Mouse (Mus musculus): Measurements from ENCODE around the gene Zeb2. TPM values are rescaled to one million over a fixed set of nuclear protein-coding genes. Genes with fewer than 3 reads are reported as not detected.
A peak's percentile ranks its signal among the peaks of the same experiment; 100 is the strongest.

Gene Zeb2
- polyA plus RNA-seq, 1 experiment: 10.8 TPM

- Histone ChIP-seq H3K4me3 (peak overlapping the region; percentile 87), H3K4me2 (ENCODE audit: low read depth) (peak overlapping the region; percentile 80), H3K36me3 (ENCODE audit: control insufficient read depth, insufficient read depth) (no peaks in the 10 kb centered on the region), H3K27me3 (ENCODE audit: control insufficient read depth, insufficient read depth, insufficient read length) (no peaks in the 10 kb centered on the region), H3K79me2 (ENCODE audit: control insufficient read depth, insufficient read depth) (peaks cover 82% of the 10 kb centered on the region), H3ac (ENCODE audit: control insufficient read depth, insufficient read length) (peak overlapping the region; percentile 99)
- TF ChIP-seq USF1 (IDR thresholded peaks at IDR 0.05; ENCODE audit: low read depth): no peak
- TF ChIP-seq POLR2AphosphoS2 (IDR thresholded peaks at IDR 0.05; ENCODE audit: insufficient read length, low read depth): no peak
- no peak for TF ChIP-seq TCF12 (IDR thresholded peaks at IDR 0.05; ENCODE audit: insufficient read depth, poor library complexity, severe bottlenecking)
- TF ChIP-seq SRF (IDR thresholded peaks at IDR 0.05; ENCODE audit: control insufficient read depth, insufficient read length, low read depth): no peak
- TF ChIP-seq REST (IDR thresholded peaks at IDR 0.05; ENCODE audit: insufficient read depth, insufficient read length): no peak
- TF ChIP-seq POLR2A (IDR thresholded peaks at IDR 0.05; ENCODE audit: insufficient read length, low read depth): no peak
- TF ChIP-seq TCF3 (IDR thresholded peaks at IDR 0.05; ENCODE audit: insufficient read length, low read depth): no peak
Observed at GRCm38 (mm10) chr2:45108521-45109091, 8.6 kb downstream of the Zeb2 start.

DNA sequence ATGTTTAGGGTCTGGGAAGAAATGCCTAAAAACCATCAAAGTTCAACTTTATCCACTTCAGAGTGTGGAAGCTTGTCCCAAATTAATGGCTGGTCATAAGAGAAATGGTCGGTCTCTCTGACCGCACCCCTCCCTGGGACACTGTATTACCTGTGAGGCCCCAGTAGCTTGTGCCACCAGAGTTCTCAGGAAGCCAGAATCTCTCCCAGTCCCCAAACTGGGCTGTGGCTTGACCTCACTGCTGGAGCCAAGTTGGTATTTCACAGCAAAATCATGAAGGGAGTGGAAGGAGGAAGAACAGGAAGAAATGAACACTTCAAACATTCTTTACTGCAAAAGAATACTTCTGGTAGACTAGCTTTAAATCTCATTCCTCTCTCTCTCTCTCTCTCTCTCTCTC lies 9.6 kb downstream of the Zeb2 start:
- Histone ChIP-seq H3K27me3 (ENCODE audit: control insufficient read depth, insufficient read depth, insufficient read length) (no peaks in the 10 kb centered on the region), H3K79me2 (ENCODE audit: control insufficient read depth, insufficient read depth) (peaks cover 90% of the 10 kb centered on the region), H3K4me2 (ENCODE audit: low read depth) (peak overlapping the region; percentile 80), H3K4me3 (peak overlapping the region; percentile 87), H3ac (ENCODE audit: control insufficient read depth, insufficient read length) (no peak overlapping the region), H3K36me3 (ENCODE audit: control insufficient read depth, insufficient read depth) (no peaks in the 10 kb centered on the region)
- no peak for TF ChIP-seq MYOG (IDR thresholded peaks at IDR 0.05; ENCODE audit: control insufficient read depth in 1 of 3, insufficient read depth in 1 of 3, insufficient read length in 2 of 3, low read depth in 2 of 3)
- no peak for TF ChIP-seq USF1 (IDR thresholded peaks at IDR 0.05; ENCODE audit: low read depth)
- TF ChIP-seq MYOD1 (IDR thresholded peaks at IDR 0.05; ENCODE audit: control insufficient read depth in 1 of 3, insufficient read length in 2 of 3, low read depth in 2 of 3): no peak
- no peak for TF ChIP-seq TCF3 (IDR thresholded peaks at IDR 0.05; ENCODE audit: insufficient read length, low read depth)
- TF ChIP-seq SRF (IDR thresholded peaks at IDR 0.05; ENCODE audit: control insufficient read depth, insufficient read length, low read depth): no peak
- no peak for TF ChIP-seq TCF12 (IDR thresholded peaks at IDR 0.05; ENCODE audit: insufficient read depth, poor library complexity, severe bottlenecking)
- no peak for TF ChIP-seq MAX (IDR thresholded peaks at IDR 0.05; ENCODE audit: low read depth)
- no peak for TF ChIP-seq CEBPB (IDR thresholded peaks at IDR 0.05; ENCODE audit: insufficient read depth, poor library complexity, severe bottlenecking)
- TF ChIP-seq POLR2A (IDR thresholded peaks at IDR 0.05; ENCODE audit: insufficient read length, low read depth): no peak
- TF ChIP-seq REST (IDR thresholded peaks at IDR 0.05; ENCODE audit: insufficient read depth, insufficient read length): no peak

- H3ac ChIP-seq (ENCODE audit: control insufficient read depth, insufficient read length): no peak overlapping the region
- peak overlapping the region; percentile 80 for H3K4me2 ChIP-seq (ENCODE audit: low read depth)
- H3K4me3 ChIP-seq: peak overlapping the region; percentile 87
- H3K79me2 ChIP-seq (ENCODE audit: control insufficient read depth, insufficient read depth): peaks cover 90% of the 10 kb centered on the region
- no peak for TF ChIP-seq MAX (IDR thresholded peaks at IDR 0.05; ENCODE audit: low read depth)
- TF ChIP-seq TCF12 (IDR thresholded peaks at IDR 0.05; ENCODE audit: insufficient read depth, poor library complexity, severe bottlenecking): no peak
- TF ChIP-seq POLR2A (IDR thresholded peaks at IDR 0.05; ENCODE audit: insufficient read length, low read depth): no peak
- TF ChIP-seq CEBPB (IDR thresholded peaks at IDR 0.05; ENCODE audit: insufficient read depth, poor library complexity, severe bottlenecking): no peak
- TF ChIP-seq MYOD1 (IDR thresholded peaks at IDR 0.05; ENCODE audit: control insufficient read depth in 1 of 3, insufficient read length in 2 of 3, low read depth in 2 of 3): no peak
- no peak for TF ChIP-seq REST (IDR thresholded peaks at IDR 0.05; ENCODE audit: insufficient read depth, insufficient read length)
- TF ChIP-seq E2F4 (IDR thresholded peaks at IDR 0.05; ENCODE audit: insufficient read depth): no peak
- H3K27me3 ChIP-seq (ENCODE audit: control insufficient read depth, insufficient read depth, insufficient read length): no peaks in the 10 kb centered on the region
- no peaks in the 10 kb centered on the region for H3K36me3 ChIP-seq (ENCODE audit: control insufficient read depth, insufficient read depth)
Observed at GRCm38 (mm10) chr2:45105922-45106851, 11.0 kb downstream of the Zeb2 start.

DNA sequence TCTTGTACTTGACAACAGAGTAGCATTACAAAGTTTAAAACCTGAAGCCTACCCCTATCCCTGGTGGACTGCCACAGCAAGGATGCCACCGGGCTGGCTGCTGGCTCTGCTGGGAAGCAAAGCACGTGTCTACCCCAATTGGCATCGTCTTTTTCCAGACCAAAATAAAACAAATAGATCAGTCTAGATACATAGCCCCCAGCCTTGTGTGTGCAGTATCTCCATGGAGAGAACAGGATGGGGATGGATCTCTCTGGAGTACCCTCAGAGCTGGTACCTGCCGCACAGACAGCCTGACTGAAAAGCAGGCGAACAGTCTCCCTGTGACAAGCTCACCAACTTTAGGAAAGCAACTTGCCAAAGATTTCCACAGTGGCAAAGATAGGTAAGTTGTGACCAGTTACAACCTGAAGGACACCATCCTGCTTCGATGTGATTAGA lies 11.9 kb downstream of the Zeb2 start:
- no peak for TF ChIP-seq MYOG (IDR thresholded peaks at IDR 0.05; ENCODE audit: control insufficient read depth in 1 of 3, insufficient read depth in 1 of 3, insufficient read length in 2 of 3, low read depth in 2 of 3)
- Histone ChIP-seq H3K79me2 (ENCODE audit: control insufficient read depth, insufficient read depth) (peaks cover 90% of the 10 kb centered on the region), H3K27me3 (ENCODE audit: control insufficient read depth, insufficient read depth, insufficient read length) (no peaks in the 10 kb centered on the region), H3K4me2 (ENCODE audit: low read depth) (peak overlapping the region; percentile 80), H3ac (ENCODE audit: control insufficient read depth, insufficient read length) (no peak overlapping the region), H3K4me3 (no peak overlapping the region), H3K36me3 (ENCODE audit: control insufficient read depth, insufficient read depth) (no peaks in the 10 kb centered on the region)

- no peaks in the 10 kb centered on the region for H3K36me3 ChIP-seq (ENCODE audit: control insufficient read depth, insufficient read depth)
- no peak overlapping the region for H3K4me3 ChIP-seq
- H3ac ChIP-seq (ENCODE audit: control insufficient read depth, insufficient read length): no peak overlapping the region
- no peaks in the 10 kb centered on the region for H3K27me3 ChIP-seq (ENCODE audit: control insufficient read depth, insufficient read depth, insufficient read length)
- peak overlapping the region; percentile 80 for H3K4me2 ChIP-seq (ENCODE audit: low read depth)
- TF ChIP-seq POLR2AphosphoS2 (IDR thresholded peaks at IDR 0.05; ENCODE audit: insufficient read length, low read depth) (no peak), USF1 (IDR thresholded peaks at IDR 0.05; ENCODE audit: low read depth) (no peak), REST (IDR thresholded peaks at IDR 0.05; ENCODE audit: insufficient read depth, insufficient read length) (no peak), E2F4 (IDR thresholded peaks at IDR 0.05; ENCODE audit: insufficient read depth) (no peak), MAX (IDR thresholded peaks at IDR 0.05; ENCODE audit: low read depth) (no peak), CEBPB (IDR thresholded peaks at IDR 0.05; ENCODE audit: insufficient read depth, poor library complexity, severe bottlenecking) (no peak), MYOG (IDR thresholded peaks at IDR 0.05; ENCODE audit: control insufficient read depth in 1 of 3, insufficient read depth in 1 of 3, insufficient read length in 2 of 3, low read depth in 2 of 3) (no peak), TCF12 (IDR thresholded peaks at IDR 0.05; ENCODE audit: insufficient read depth, poor library complexity, severe bottlenecking) (no peak), SRF (IDR thresholded peaks at IDR 0.05; ENCODE audit: control insufficient read depth, insufficient read length, low read depth) (no peak), TCF3 (IDR thresholded peaks at IDR 0.05; ENCODE audit: insufficient read length, low read depth) (no peak), POLR2A (IDR thresholded peaks at IDR 0.05; ENCODE audit: insufficient read length, low read depth) (no peak), MYOD1 (IDR thresholded peaks at IDR 0.05; ENCODE audit: control insufficient read depth in 1 of 3, insufficient read length in 2 of 3, low read depth in 2 of 3) (no peak)
- H3K79me2 ChIP-seq (ENCODE audit: control insufficient read depth, insufficient read depth): peaks cover 97% of the 10 kb centered on the region
Observed at GRCm38 (mm10) chr2:45104511-45105055, 12.6 kb downstream of the Zeb2 start.
